Mouse (Mus musculus) heart, embryonic 14.5 days (tissue): ENCODE measurements around the gene Sumo1. TPM values are rescaled to one million over a fixed set of nuclear protein-coding genes. Genes with fewer than 3 reads are reported as not detected.
A peak's percentile ranks its signal among the peaks of the same experiment; 100 is the strongest.

Source experiments
- ATAC-seq: fragments of 200-750 bp; cut with Nextera tagmentation; 2 replicates; pipeline ENCODE4 v1.8.0; 2017; ENCODE audit warnings: low read depth, moderate TSS enrichment; ENCODE audit not compliant: insufficient number of reproducible peaks, insufficient read depth, low FRiP score
- H3K27ac ChIP-seq, 2 experiments: fragments of 200-500 bp in 1 of 2; fragments of 300-500 bp in 1 of 2; sonication (generic) in 1 of 2; replicated peaks in 1 of 2; 2 replicates each; pipeline ENCODE4 v1.5.1; 2012 to 2014; ENCODE audit warnings: low read depth in 2 of 2, low read length in 2 of 2, control low read depth in 1 of 2, mild to moderate bottlenecking in 1 of 2, mixed read lengths in 1 of 2; ENCODE audit not compliant: control insufficient read depth in 1 of 2, insufficient read depth in 1 of 2
- H3K27me3 ChIP-seq: fragments of 300-500 bp; sonication (generic); 2 replicates; pipeline ENCODE4 v1.6.1; 2014; ENCODE audit warnings: mild to moderate bottlenecking, low read length, control low read depth; ENCODE audit not compliant: control insufficient read depth, insufficient read depth
- H3K36me3 ChIP-seq: fragments of 300-500 bp; sonication (generic); 2 replicates; pipeline ENCODE4 v1.6.1; 2014; ENCODE audit warnings: mild to moderate bottlenecking, control low read depth, low read length, mixed read lengths; ENCODE audit not compliant: control insufficient read depth, insufficient read depth
- H3K4me1 ChIP-seq, 2 experiments: fragments of 200-500 bp in 1 of 2; fragments of 300-500 bp in 1 of 2; sonication (generic) in 1 of 2; 2 replicates each; pipeline ENCODE4 v1.6.1; 2012 to 2014; ENCODE audit warnings: low read length in 2 of 2, control low read depth in 1 of 2, mixed read lengths in 1 of 2; ENCODE audit not compliant: control insufficient read depth in 2 of 2, insufficient read depth in 2 of 2
- H3K4me2 ChIP-seq: fragments of 300-500 bp; sonication (generic); 2 replicates; pipeline ENCODE4 v1.6.1; 2014; ENCODE audit warnings: mild to moderate bottlenecking, low read length
- H3K4me3 ChIP-seq, 2 experiments: fragments of 200-500 bp in 1 of 2; fragments of 300-500 bp in 1 of 2; sonication (generic) in 1 of 2; 2 replicates each; pipeline ENCODE4 v1.5.1; 2012 to 2014; ENCODE audit warnings: low read length in 2 of 2, mild to moderate bottlenecking in 2 of 2, control low read depth in 1 of 2, low read depth in 1 of 2, moderate library complexity in 1 of 2; ENCODE audit not compliant: control insufficient read depth in 1 of 2, insufficient read depth in 1 of 2
- H3K9ac ChIP-seq: fragments of 300-500 bp; sonication (generic); 2 replicates; pipeline ENCODE4 v1.6.1; 2014; ENCODE audit warnings: mild to moderate bottlenecking, low read length
- H3K9me3 ChIP-seq: fragments of 300-500 bp; sonication (generic); 2 replicates; pipeline ENCODE4 v1.6.1; 2016; ENCODE audit warnings: low read length, control low read depth; ENCODE audit not compliant: control insufficient read depth
- WGBS: fragments of 180-500 bp; shearing (Covaris S2); extraction: QIAGEN DNeasy Blood & Tissue Kit; methylation state at CpG from one replicate; pipeline ENCODE4 v1.1.7; 2014; 5-methylcytosine and 5-hydroxymethylcytosine counted together
- polyA plus RNA-seq: library from polyadenylated mRNA; unstranded; fragments of >200 nt; fragmentation: Nextera tagmentation; extraction: Ambion mirVana; gene quantifications from 2 replicates; pipeline ENCODE4 v1.2.1, GENCODE M21; 2014

Sumo1 gene
- 224 and 246 TPM in 2 replicates for polyA plus RNA-seq

DNA sequence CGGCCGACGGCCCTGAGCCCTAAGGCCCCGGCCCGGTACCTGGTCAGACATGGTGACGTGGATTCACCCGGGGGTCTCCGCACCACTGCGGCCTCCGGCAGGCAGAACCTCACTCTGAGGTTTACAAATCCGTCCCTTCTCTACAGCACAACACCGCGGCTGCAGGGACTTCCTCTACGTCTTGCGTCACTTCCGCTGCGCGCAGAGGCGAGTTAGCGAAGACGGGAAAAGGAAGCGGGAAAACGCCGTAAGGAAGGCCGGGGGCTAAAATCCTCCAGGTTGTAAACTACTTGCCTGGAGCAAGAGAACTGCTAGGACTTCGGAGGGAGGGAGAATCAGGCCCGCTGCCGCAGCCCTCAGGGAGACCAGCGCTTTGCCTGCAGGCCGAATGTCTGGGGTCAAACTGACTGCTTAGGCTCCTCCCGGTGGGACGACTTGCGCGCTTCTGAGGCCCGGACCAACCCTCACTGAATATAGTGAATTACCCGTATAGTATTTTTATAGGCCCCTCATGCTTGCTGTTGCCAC is at the start of gene Sumo1:
Gene Sumo1 (minus strand): TSS at position 194 of the 528 bp plus-strand sequence.
- H3K4me3 ChIP-seq = peak within 1 kb of the TSS; percentile 74 to 76
- peak within 1 kb of the TSS; percentile 98 for H3K9ac ChIP-seq
- H3K4me1 ChIP-seq = peaks cover 0 to 16% of the 10 kb centered on the region in 2 experiments; a peak in 2 of 4 replicates
- H3K9me3 ChIP-seq = no peaks in the 10 kb centered on the region
- H3K4me2 ChIP-seq = peak within 1 kb of the TSS; percentile 91
- peaks cover 4% of the 10 kb centered on the region; the same call in 1 of the 2 replicates for H3K36me3 ChIP-seq
- H3K27me3 ChIP-seq = no peaks in the 10 kb centered on the region
- ATAC-seq = peak; percentile 79
- H3K27ac ChIP-seq = peak within 1 kb of the TSS; percentile 89 to 94
- WGBS = under 1% methylated on average over 36 of the region's 36 CpGs

DNA sequence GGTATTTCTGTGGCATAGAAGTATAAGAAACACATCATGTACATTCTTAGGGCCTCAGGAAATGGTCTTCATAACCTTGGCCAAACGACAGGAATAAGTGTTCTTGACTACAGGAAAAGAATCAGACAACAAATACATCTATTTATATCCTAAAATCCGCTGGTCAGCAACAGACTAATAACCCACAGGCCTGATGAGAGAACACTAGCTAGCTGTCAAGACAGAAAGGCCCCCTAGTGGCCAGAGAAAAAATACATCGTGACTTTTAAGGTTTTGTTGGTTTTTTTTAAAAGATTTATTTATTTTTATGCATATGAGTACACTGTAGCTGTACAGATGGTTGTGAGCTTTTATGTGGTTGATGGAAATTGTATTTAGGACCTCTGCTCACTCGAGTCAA is 49.3 kb upstream of the Sumo1 start:
- Histone ChIP-seq H3K4me2 (no peak overlapping the region), H3K9me3 (no peaks in the 10 kb centered on the region), H3K4me1 (no peaks in the 10 kb centered on the region), H3K27ac (no peak overlapping the region), H3K27me3 (no peaks in the 10 kb centered on the region), H3K4me3 (no peak overlapping the region), H3K9ac (no peak overlapping the region), H3K36me3 (peaks cover 32% of the 10 kb centered on the region)
- ATAC-seq = no peak
- 34% methylated on average over 4 of the region's 4 CpGs for WGBS

DNA sequence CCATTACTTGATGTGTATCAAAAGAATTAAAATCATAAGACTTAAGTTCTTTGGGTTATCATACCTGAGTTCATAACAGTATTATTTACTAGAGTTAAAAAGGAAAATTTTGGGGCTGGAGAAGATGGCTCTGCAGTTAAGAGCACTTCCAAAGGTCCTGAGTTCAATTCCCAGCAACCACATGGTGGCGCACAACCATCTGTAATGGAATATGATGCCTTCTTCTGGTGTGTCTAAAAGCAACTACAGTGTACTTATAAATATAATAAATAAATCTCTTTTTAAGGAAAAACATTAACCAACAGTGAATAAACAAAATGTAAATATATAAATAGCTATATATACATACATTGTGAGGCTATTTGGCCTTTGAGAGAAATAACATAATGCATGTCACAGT is 31.1 kb upstream of the Sumo1 start:
- Histone ChIP-seq H3K27ac (no peak overlapping the region), H3K9me3 (no peaks in the 10 kb centered on the region), H3K4me3 (no peak overlapping the region), H3K4me2 (no peak overlapping the region), H3K4me1 (no peaks in the 10 kb centered on the region), H3K27me3 (no peaks in the 10 kb centered on the region), H3K9ac (no peak overlapping the region), H3K36me3 (peaks cover 95% of the 10 kb centered on the region)
- ATAC-seq = no peak
- 100% methylated on average over 1 of the region's 1 CpGs for WGBS

DNA sequence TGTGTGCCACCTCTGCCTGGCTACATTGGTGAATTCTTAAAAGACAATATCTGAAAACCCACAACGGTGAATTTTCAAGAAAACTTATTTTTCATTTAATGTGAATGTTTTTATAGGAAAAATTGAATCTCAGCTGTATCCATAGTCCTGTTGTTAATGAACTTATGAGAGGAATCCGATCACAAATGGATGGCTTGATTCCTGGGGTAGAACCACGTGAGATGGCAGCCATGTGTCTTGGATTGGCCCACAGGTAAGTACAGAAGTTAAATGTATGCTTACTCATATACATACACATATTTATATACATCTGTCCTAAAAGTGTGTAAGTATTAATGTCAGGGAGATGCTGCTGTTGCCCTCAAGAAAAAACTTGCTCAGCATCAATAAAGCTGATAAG is 27.6 kb upstream of the Sumo1 start:
- H3K27ac ChIP-seq = no peak overlapping the region
- H3K9ac ChIP-seq = no peak overlapping the region
- H3K36me3 ChIP-seq = peaks cover 99% of the 10 kb centered on the region
- H3K4me3 ChIP-seq = no peak overlapping the region
- 95% methylated on average over 3 of the region's 3 CpGs for WGBS
- H3K27me3 ChIP-seq = no peaks in the 10 kb centered on the region
- no peaks in the 10 kb centered on the region for H3K4me1 ChIP-seq
- H3K9me3 ChIP-seq = no peaks in the 10 kb centered on the region
- no peak for ATAC-seq
- H3K4me2 ChIP-seq = no peak overlapping the region

DNA sequence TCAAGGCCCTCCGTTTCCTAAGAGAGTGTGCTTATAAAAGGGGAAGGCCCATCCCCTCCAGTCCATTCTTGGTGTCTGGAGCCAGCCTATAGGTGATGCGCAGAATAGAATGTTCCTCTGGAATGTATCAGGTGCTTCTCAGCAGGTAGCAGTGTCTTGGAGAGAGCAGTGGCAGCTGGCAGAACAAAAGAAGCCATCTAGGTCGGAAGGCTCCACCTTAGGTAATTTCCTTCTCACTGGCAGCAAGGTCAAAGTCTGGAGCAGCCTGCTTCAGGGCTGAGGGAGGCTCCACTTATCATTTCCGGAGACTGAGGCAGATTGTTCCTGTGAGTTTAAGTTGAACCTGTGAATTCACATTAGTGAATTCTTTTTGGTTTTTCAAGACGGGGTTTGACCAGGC is 27.1 kb upstream of the Sumo1 start:
- Histone ChIP-seq H3K4me2 (no peak overlapping the region), H3K27me3 (no peaks in the 10 kb centered on the region), H3K4me3 (no peak overlapping the region), H3K27ac (no peak overlapping the region), H3K9ac (no peak overlapping the region), H3K9me3 (no peaks in the 10 kb centered on the region), H3K4me1 (no peaks in the 10 kb centered on the region), H3K36me3 (peaks cover 99% of the 10 kb centered on the region)
- WGBS = 76% methylated on average over 5 of the region's 5 CpGs
- no peak for ATAC-seq

DNA sequence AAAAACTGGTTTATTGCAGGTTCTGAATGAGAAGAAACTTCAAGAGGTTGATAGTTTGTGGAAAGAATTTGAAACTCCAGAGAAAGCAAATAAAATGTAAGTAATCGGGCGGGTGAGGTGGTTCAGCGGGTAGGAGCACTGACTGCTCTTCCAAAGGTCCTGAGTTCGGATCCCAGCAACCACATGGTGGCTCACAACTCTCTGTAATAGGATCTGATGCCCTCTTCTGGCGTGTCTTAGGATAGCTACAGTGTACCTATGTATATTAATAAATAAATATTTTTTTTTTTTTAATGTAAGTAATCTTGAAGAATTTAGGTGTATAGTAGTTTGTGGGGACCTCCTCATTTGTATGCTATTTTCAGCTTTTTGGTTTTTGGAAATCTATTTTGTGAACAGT is 19.8 kb upstream of the Sumo1 start:
- H3K27me3 ChIP-seq = no peaks in the 10 kb centered on the region
- H3K4me1 ChIP-seq = peaks cover 2 to 17% of the 10 kb centered on the region in 2 experiments; a peak in 3 of 4 replicates
- H3K4me2 ChIP-seq = no peak overlapping the region
- no peak overlapping the region for H3K4me3 ChIP-seq
- no peaks in the 10 kb centered on the region for H3K9me3 ChIP-seq
- H3K9ac ChIP-seq = no peak overlapping the region
- H3K36me3 ChIP-seq = peaks cover 59% of the 10 kb centered on the region
- 94% methylated on average over 5 of the region's 5 CpGs for WGBS
- H3K27ac ChIP-seq = no peak overlapping the region
- ATAC-seq = no peak

DNA sequence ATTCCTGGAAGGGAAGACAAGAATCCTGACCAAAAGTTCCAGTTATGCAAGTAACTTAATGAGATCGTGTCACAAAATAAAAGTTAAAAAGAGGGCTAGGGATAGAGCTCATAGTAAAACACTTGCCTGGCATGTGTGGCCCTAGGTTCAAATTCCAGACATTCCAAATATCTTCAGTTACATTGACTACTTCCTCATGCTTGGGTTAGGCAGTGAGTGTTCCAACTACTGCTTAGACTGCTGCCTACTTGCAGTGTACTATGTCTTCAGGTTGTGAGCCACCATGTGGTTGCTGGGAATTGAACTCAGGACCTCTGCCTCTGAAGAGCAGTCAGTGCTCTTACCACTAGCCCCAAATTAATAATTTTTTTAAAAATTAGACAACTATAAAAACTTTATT is 16.9 kb upstream of the Sumo1 start:
- Histone ChIP-seq H3K27ac (no peak overlapping the region), H3K27me3 (0 out of 2 replicates have a peak, but pooled peaks cover 5% of the 10 kb centered on the region), H3K9ac (no peak overlapping the region), H3K36me3 (peaks cover 30% of the 10 kb centered on the region), H3K9me3 (no peaks in the 10 kb centered on the region), H3K4me3 (no peak overlapping the region; a peak in 1 of 4 replicates), H3K4me1 (peaks cover 2 to 17% of the 10 kb centered on the region in 2 experiments; a peak in 3 of 4 replicates), H3K4me2 (peak overlapping the region; percentile 93)
- 15% methylated on average over 1 of the region's 1 CpGs for WGBS
- no peak for ATAC-seq
